Mouse (Mus musculus) lung, postnatal 0 days (tissue): ENCODE measurements at regions not wholly inside any gene's neighbourhood (a gene's known extent, or its start where the extent isn't known, plus 50 kb on each side); places are given as distances from the start of the nearest gene placed in this dataset.

Source experiments
- ATAC-seq: fragments of 200-750 bp; cut with Nextera tagmentation; 2 replicates; pipeline ENCODE4 v1.8.0; 2017; ENCODE audit warnings: moderate library complexity
- DNase-seq: peaks from one replicate; pipeline ENCODE4 v3.0.0-alpha.2; 2016; ENCODE audit warnings: low spot score
- H3K27ac ChIP-seq: fragments of 300-500 bp; sonication (generic); 2 replicates; pipeline ENCODE4 v1.5.1; 2014; ENCODE audit warnings: antibody characterized with exemption, mild to moderate bottlenecking, low read length, mixed read lengths
- H3K27me3 ChIP-seq: fragments of 300-500 bp; sonication (generic); replicated peaks from 2 replicates; pipeline ENCODE4 v1.6.1; 2014; ENCODE audit warnings: low read length, mixed read lengths; ENCODE audit not compliant: insufficient read depth
- H3K36me3 ChIP-seq: fragments of 300-500 bp; sonication (generic); 2 replicates; pipeline ENCODE4 v1.6.1; 2014; ENCODE audit warnings: low read length, mixed read lengths; ENCODE audit not compliant: insufficient read depth
- H3K4me1 ChIP-seq: fragments of 300-500 bp; sonication (generic); 2 replicates; pipeline ENCODE4 v1.6.1; 2014; ENCODE audit warnings: antibody characterized with exemption, low read depth, low read length, mixed read lengths; ENCODE audit not compliant: insufficient read depth
- H3K4me2 ChIP-seq: fragments of 300-500 bp; sonication (generic); replicated peaks from 2 replicates; pipeline ENCODE4 v1.6.1; 2014; ENCODE audit warnings: low read depth, mild to moderate bottlenecking, low read length, moderate library complexity, mixed read lengths
- H3K4me3 ChIP-seq: fragments of 300-500 bp; sonication (generic); 2 replicates; pipeline ENCODE4 v1.5.1; 2014; ENCODE audit warnings: low read depth, low read length
- H3K9ac ChIP-seq: fragments of 300-500 bp; sonication (generic); replicated peaks from 2 replicates; pipeline ENCODE4 v1.6.1; 2014; ENCODE audit warnings: low read depth, mild to moderate bottlenecking
- H3K9me3 ChIP-seq: fragments of 300-500 bp; sonication (generic); 2 replicates; pipeline ENCODE4 v1.6.1; 2016; ENCODE audit warnings: low read length, mixed read lengths
- CTCF ChIP-seq: IDR thresholded peaks from 2 replicates; pipeline ENCODE4 v1.5.1; 2016; ENCODE audit warnings: antibody characterized with exemption, mild to moderate bottlenecking
- EP300 ChIP-seq: IDR thresholded peaks from 2 replicates; pipeline ENCODE4 v1.6.1; 2016; ENCODE audit warnings: antibody characterized with exemption, mild to moderate bottlenecking, control low read depth
- WGBS: fragments of 180-500 bp; shearing (Covaris S2); extraction: QIAGEN DNeasy Blood & Tissue Kit; methylation state at CpG from one replicate; pipeline ENCODE4 v1.1.7; 2014; 5-methylcytosine and 5-hydroxymethylcytosine counted together

GRCm38 (mm10) chr16:95893534-95894290 lies 97.0 kb downstream of the Psmg1 start:
- no peaks in the 10 kb centered on the region for H3K27me3 ChIP-seq
- 54% methylated on average over 6 of the region's 6 CpGs for WGBS
- H3K9me3 ChIP-seq: no peaks in the 10 kb centered on the region
- H3K36me3 ChIP-seq: no peaks in the 10 kb centered on the region
- ATAC-seq: peak; percentile 57
- no peak for DNase-seq
- H3K9ac ChIP-seq: no peak overlapping the region
- no peak overlapping the region for H3K27ac ChIP-seq
- H3K4me1 ChIP-seq: no peaks in the 10 kb centered on the region
- H3K4me3 ChIP-seq: no peak overlapping the region
- no peak overlapping the region for H3K4me2 ChIP-seq
- no peak for TF ChIP-seq CTCF
- TF ChIP-seq EP300: no peak

- Histone ChIP-seq H3K27ac (no peak overlapping the region), H3K9ac (no peak overlapping the region), H3K27me3 (no peaks in the 10 kb centered on the region), H3K4me2 (no peak overlapping the region), H3K4me1 (no peaks in the 10 kb centered on the region), H3K9me3 (no peaks in the 10 kb centered on the region), H3K36me3 (no peaks in the 10 kb centered on the region), H3K4me3 (no peak overlapping the region)
- WGBS: 76% methylated on average over 3 of the region's 3 CpGs
- TF ChIP-seq EP300: no peak
- no peak for TF ChIP-seq CTCF
- DNase-seq: no peak
- no peak for ATAC-seq
Measured at GRCm38 (mm10) chr16:95892356-95892755, 98.4 kb downstream of the Psmg1 start.

DNA sequence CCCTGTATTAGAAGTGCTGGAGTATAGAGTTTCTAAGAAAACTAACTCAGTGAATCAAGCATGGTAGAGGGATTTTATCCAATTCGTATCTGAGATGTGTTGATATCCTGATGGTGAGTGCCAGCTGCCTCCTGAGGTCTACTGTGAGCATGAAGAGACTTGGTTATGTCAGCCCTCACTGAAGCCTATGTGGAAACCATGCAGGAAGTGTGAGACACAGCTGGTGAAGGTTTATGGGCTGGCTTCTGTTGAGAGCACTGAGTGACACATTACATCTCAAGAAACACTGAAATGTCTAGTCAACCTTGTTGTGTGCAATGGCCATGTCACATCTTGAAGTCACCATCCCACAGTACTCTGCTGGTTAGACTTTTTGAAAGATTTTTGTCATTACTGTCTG lies 104.6 kb downstream of the Psmg1 start:
- WGBS: 87% methylated on average over 1 of the region's 1 CpGs

GRCm38 (mm10) chr16:95873297-95873696 lies 117.5 kb downstream of the Psmg1 start:
- TF ChIP-seq CTCF (no peak), EP300 (no peak)
- Histone ChIP-seq H3K4me3 (no peak overlapping the region), H3K27me3 (no peaks in the 10 kb centered on the region), H3K9ac (no peak overlapping the region), H3K27ac (no peak overlapping the region), H3K9me3 (no peaks in the 10 kb centered on the region), H3K4me2 (no peak overlapping the region), H3K36me3 (no peaks in the 10 kb centered on the region), H3K4me1 (no peaks in the 10 kb centered on the region)
- DNase-seq: no peak
- 96% methylated on average over 4 of the region's 4 CpGs for WGBS
- no peak for ATAC-seq

More for the DNA sequence above, 104.6 kb downstream of the Psmg1 start:
- no peaks in the 10 kb centered on the region for H3K4me1 ChIP-seq
- no peak overlapping the region for H3K4me2 ChIP-seq
- H3K36me3 ChIP-seq: no peaks in the 10 kb centered on the region
- ATAC-seq (no peak), DNase-seq (no peak)
- H3K9me3 ChIP-seq: no peaks in the 10 kb centered on the region
- no peaks in the 10 kb centered on the region for H3K27me3 ChIP-seq
- TF ChIP-seq CTCF: no peak
- no peak for TF ChIP-seq EP300
- H3K4me3 ChIP-seq: no peak overlapping the region
- no peak overlapping the region for H3K9ac ChIP-seq
- H3K27ac ChIP-seq: no peak overlapping the region

- ATAC-seq (peak; percentile 47), DNase-seq (no peak)
Measured at GRCm38 (mm10) chr16:95872436-95872835, 118.3 kb downstream of the Psmg1 start.

DNA sequence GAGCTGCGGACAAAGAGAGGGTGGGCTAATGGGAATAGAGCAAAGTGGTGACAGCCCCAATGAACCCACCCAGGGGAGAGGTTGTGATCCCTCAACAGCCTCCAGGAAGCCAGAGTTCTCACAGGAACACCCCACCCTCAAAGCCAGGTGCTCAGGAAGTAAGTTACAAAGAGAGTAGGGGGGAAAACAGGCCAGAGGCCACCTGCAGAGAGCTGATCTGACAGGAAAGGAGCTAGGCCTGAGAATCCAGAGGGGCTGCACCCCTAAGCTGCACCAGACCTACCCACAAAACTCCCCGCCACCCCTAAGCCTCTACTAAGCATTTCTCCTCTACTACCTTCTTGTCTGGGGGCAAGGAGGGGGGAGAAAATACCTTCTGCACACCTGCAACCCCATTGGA lies 120.5 kb downstream of the Psmg1 start:
- Histone ChIP-seq H3K27ac (no peak overlapping the region), H3K36me3 (no peaks in the 10 kb centered on the region), H3K9me3 (no peaks in the 10 kb centered on the region), H3K27me3 (no peaks in the 10 kb centered on the region), H3K9ac (no peak overlapping the region), H3K4me1 (no peaks in the 10 kb centered on the region), H3K4me2 (no peak overlapping the region), H3K4me3 (no peak overlapping the region)
- TF ChIP-seq EP300 (no peak), CTCF (no peak)
- 75% methylated on average over 2 of the region's 2 CpGs for WGBS
- no peak for ATAC-seq
- DNase-seq: no peak

More at GRCm38 (mm10) chr16:95872436-95872835, 118.3 kb downstream of the Psmg1 start:
- WGBS: 41% methylated on average over 3 of the region's 3 CpGs
- Histone ChIP-seq H3K4me2 (no peak overlapping the region), H3K36me3 (no peaks in the 10 kb centered on the region), H3K27ac (no peak overlapping the region), H3K9ac (no peak overlapping the region), H3K4me3 (no peak overlapping the region), H3K9me3 (no peaks in the 10 kb centered on the region), H3K27me3 (no peaks in the 10 kb centered on the region), H3K4me1 (no peaks in the 10 kb centered on the region)
- no peak for TF ChIP-seq EP300
- no peak for TF ChIP-seq CTCF
